Mouse (Mus musculus): ENCODE measurements around the gene Gm9970. TPM values are rescaled to one million over a fixed set of nuclear protein-coding genes. Genes with fewer than 3 reads are reported as not detected.

The Gm9970 gene
- 0.50 and 0.80 TPM in 2 replicates for polyA plus RNA-seq (2014; fragmentation: Nextera tagmentation; extraction: Ambion mirVana)

DNA sequence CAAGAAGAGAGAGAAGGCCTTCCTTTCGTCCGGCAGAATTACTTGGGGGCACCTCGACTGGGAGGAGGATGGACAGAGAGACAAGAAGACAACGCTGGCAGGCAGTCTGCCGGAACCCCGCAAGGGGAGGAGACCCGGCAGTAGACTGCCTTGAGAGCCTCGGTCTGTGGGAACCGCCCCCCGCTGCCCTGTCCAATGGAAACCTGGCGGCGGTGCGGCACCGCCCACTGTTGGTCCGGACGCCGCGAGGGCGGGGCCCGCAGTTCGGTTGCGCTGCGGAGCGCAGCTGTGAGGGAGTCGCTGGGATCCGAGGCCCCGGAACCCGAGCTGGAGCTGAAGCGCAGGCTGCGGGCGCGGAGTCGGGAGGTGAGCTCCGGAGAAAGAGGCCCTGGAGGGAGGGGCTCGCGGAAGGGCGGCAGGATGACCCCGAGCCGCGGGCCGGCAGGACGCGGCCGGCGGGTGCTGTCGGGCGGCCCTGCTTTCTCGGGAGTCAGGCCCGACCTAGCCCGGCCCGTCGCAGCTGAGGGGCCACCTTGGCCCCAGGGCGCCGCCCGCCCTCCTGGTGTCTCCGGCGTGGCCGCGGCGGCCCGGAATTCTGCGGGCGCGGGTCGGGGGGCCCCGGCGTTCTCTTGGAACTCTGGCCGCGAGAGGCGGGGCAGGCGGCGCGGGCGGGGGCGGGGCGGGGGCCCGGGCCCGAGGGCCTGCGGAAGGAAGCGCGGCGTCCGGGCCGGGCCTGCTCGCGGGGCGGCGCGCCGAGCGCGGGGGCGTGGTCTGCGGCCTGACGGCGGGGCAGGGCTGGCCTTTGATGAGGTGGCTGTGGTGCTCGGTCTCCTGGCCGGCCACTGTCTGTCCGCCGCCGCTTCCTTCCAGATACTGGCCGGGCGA, at the start of gene Gm9970, which contains the start of gene Nrbp1:
Gm9970 (minus strand) TSS at position 596 of the 885 bp plus-strand sequence.
Nrbp1 (plus strand) TSS at position 228 of the 885 bp plus-strand sequence.
- WGBS, result under 1% methylated on average over 48 of the region's 103 CpGs

DNA sequence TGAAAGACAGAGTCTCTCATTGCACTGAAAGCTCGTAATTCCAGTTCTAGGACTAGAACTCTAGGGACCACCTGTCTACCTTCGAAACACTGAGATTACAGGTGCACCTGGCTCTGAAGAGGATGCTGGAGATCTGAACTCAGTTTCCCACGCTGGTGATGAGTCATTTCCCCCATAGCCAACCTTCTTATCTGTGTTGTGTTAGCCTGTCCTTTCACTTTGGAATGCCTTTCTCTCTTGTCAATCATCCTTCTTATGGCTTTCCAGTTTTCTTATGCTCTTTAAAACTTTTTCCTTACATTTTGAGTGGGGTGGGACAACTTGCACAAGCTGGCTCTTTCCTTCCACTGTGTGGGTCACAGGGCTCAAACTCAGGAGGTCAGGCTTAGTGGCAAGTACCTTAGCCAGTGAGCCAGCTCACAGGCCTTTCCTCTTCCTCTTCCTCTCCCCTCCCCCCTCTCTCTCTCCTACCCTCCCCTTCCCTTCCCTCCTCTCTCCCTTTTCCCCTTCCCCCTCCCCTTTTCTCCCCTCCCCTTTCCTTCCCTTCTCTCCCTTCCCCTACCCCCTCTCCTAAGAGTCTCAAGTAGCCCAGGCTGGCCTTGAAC, 48.7 kb upstream of the Gm9970 start:
- no peak overlapping the region for H3K9ac ChIP-seq (ENCODE audit: low read depth, low read length)
- 81% methylated on average over 3 of the region's 3 CpGs for WGBS
- H3K4me3 ChIP-seq (ENCODE audit: low read depth, low read length), result no peak overlapping the region

More for the DNA sequence above, at the start of gene Gm9970, which contains the start of gene Nrbp1:
- H3K36me3 ChIP-seq (ENCODE audit: control insufficient read depth, insufficient read depth, low read length), result no peaks in the 10 kb centered on the region; the same call in 1 of the 2 replicates
- H3K4me2 ChIP-seq (replicated peaks; ENCODE audit: low read depth, low read length), result peak within 1 kb of the TSS; percentile 78
- peak; percentile 99 for ATAC-seq (ENCODE audit: low FRiP score)
- H3K9ac ChIP-seq (ENCODE audit: low read depth, low read length), result peak within 1 kb of the TSS; percentile 92
- peak within 1 kb of the TSS; percentile 97 for H3K27ac ChIP-seq (ENCODE audit: low read depth, low read length)
- H3K27me3 ChIP-seq (ENCODE audit: control insufficient read depth, insufficient read depth, low read length), result no peaks in the 10 kb centered on the region
- peak within 1 kb of the TSS; percentile 92 for H3K4me3 ChIP-seq (ENCODE audit: low read depth, low read length)
- H3K9me3 ChIP-seq (ENCODE audit: control insufficient read depth, low read length), result no peaks in the 10 kb centered on the region
- DNase-seq (ENCODE audit: low spot score), result peak; percentile 97
- H3K4me1 ChIP-seq (replicated peaks; ENCODE audit: control insufficient read depth, insufficient read depth, low read length), result peaks cover 5% of the 10 kb centered on the region; the same call in 1 of the 2 replicates

DNA sequence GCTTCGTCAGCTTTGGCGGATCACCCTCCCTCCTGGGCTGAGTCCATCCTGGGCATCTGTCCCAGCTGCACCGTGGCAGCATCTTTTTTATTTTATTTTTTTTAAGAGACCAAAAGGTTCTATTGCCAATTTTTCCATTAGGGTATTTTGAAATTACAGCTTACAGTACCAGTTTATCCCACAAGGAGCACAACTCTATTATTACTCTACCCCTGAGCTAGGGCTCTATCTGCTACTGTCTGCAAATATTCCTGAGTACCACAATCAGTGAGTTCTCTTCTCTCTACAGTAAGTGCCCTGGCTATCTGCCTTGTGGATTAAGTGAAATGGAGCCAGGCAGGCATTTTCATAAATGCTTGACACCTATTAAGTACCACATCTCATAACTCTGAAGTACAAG, 47.6 kb upstream of the Gm9970 start:
- DNase-seq (ENCODE audit: low spot score), result no peak
- Histone ChIP-seq H3K4me2 (replicated peaks; ENCODE audit: low read depth, low read length) (no peak overlapping the region), H3K4me3 (ENCODE audit: low read depth, low read length) (no peak overlapping the region), H3K9me3 (ENCODE audit: control insufficient read depth, low read length) (no peaks in the 10 kb centered on the region), H3K9ac (ENCODE audit: low read depth, low read length) (no peak overlapping the region), H3K36me3 (ENCODE audit: control insufficient read depth, insufficient read depth, low read length) (no peaks in the 10 kb centered on the region; the same call in 1 of the 2 replicates), H3K27me3 (ENCODE audit: control insufficient read depth, insufficient read depth, low read length) (no peaks in the 10 kb centered on the region), H3K27ac (ENCODE audit: low read depth, low read length) (no peak overlapping the region), H3K4me1 (replicated peaks; ENCODE audit: control insufficient read depth, insufficient read depth, low read length) (peaks cover 2% of the 10 kb centered on the region; the same call in 1 of the 2 replicates)
- ATAC-seq (ENCODE audit: low FRiP score), result no peak
- 89% methylated on average over 3 of the region's 3 CpGs for WGBS

More for the DNA sequence above, 48.7 kb upstream of the Gm9970 start:
- no peaks in the 10 kb centered on the region; the same call in 1 of the 2 replicates for H3K36me3 ChIP-seq (ENCODE audit: control insufficient read depth, insufficient read depth, low read length)
- H3K9me3 ChIP-seq (ENCODE audit: control insufficient read depth, low read length), result no peaks in the 10 kb centered on the region
- H3K4me1 ChIP-seq (replicated peaks; ENCODE audit: control insufficient read depth, insufficient read depth, low read length), result peaks cover 6% of the 10 kb centered on the region; the same call in 1 of the 2 replicates
- H3K4me2 ChIP-seq (replicated peaks; ENCODE audit: low read depth, low read length), result no peak overlapping the region
- DNase-seq (ENCODE audit: low spot score) (no peak), ATAC-seq (ENCODE audit: low FRiP score) (no peak)
- H3K27ac ChIP-seq (ENCODE audit: low read depth, low read length), result no peak overlapping the region
- H3K27me3 ChIP-seq (ENCODE audit: control insufficient read depth, insufficient read depth, low read length), result no peaks in the 10 kb centered on the region

DNA sequence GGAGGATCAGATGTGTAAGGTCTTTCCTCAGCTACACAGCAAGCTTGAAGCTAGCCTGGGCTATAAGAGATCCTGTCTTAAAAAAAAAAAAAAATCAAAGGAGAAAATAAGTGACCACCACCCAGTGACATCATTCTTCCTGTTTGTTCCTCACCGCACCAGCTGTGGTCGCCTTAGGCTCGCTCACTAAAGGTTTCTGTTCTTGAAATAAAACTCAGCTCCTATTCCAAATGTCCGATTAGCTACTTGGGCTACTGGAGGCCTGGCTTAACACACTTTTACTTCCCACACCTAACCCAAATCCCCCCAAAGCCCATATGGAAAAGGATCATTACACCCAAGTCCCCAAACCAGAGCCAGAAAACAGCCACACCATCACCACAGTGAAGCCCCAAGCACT, 47.2 kb upstream of the Gm9970 start:
- Histone ChIP-seq H3K9ac (ENCODE audit: low read depth, low read length) (no peak overlapping the region), H3K27me3 (ENCODE audit: control insufficient read depth, insufficient read depth, low read length) (no peaks in the 10 kb centered on the region), H3K4me1 (replicated peaks; ENCODE audit: control insufficient read depth, insufficient read depth, low read length) (peaks cover 2% of the 10 kb centered on the region; the same call in 1 of the 2 replicates), H3K9me3 (ENCODE audit: control insufficient read depth, low read length) (no peaks in the 10 kb centered on the region), H3K4me3 (ENCODE audit: low read depth, low read length) (no peak overlapping the region), H3K27ac (ENCODE audit: low read depth, low read length) (no peak overlapping the region), H3K4me2 (replicated peaks; ENCODE audit: low read depth, low read length) (no peak overlapping the region), H3K36me3 (ENCODE audit: control insufficient read depth, insufficient read depth, low read length) (no peaks in the 10 kb centered on the region; the same call in 1 of the 2 replicates)
- 83% methylated on average over 4 of the region's 4 CpGs for WGBS
- DNase-seq (ENCODE audit: low spot score), result no peak
- no peak for ATAC-seq (ENCODE audit: low FRiP score)

DNA sequence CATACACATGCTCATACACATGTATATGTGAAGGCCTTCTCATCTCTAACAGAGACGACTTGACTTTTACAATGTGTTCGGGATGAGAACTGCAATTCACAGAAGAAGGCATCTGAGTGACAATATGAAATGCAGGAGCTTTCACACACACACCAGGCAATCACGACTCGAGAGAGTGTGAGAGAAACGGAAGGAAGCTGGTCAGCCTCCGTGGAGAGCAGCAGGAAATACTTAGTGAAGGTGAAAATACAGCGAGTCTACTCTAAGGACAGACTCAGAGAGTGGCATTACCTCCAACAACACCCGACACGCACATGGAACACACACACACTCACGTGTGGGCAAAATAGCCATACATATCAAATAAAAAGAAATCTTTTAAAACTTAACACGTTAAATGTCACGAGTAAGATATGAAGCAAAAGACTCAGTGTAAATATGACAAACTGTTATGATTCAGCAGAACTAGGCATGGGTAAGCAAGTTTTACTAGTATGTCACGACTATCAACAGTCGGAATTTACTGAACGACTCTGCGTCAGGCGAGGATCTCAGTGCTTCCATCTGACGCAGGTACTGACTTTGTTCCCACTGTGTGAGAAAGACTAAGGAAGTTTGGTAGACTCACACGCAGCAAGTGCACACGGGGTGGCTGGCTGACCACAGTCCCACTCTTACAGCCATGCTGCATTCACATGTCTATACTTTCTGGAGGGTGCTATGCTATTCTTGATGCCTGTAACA, 38.4 kb upstream of the Gm9970 start:
- H3K4me1 ChIP-seq (replicated peaks; ENCODE audit: control insufficient read depth, insufficient read depth, low read length), result no peaks in the 10 kb centered on the region
- H3K36me3 ChIP-seq (ENCODE audit: control insufficient read depth, insufficient read depth, low read length), result no peaks in the 10 kb centered on the region
- H3K27ac ChIP-seq (ENCODE audit: low read depth, low read length), result no peak overlapping the region
- DNase-seq (ENCODE audit: low spot score), result no peak
- whole genome bisulfite sequencing, result 88% methylated on average over 20 of the region's 20 CpGs
- no peak for ATAC-seq (ENCODE audit: low FRiP score)
- no peaks in the 10 kb centered on the region for H3K27me3 ChIP-seq (ENCODE audit: control insufficient read depth, insufficient read depth, low read length)
- no peak overlapping the region for H3K4me2 ChIP-seq (replicated peaks; ENCODE audit: low read depth, low read length)
- H3K9me3 ChIP-seq (ENCODE audit: control insufficient read depth, low read length), result no peaks in the 10 kb centered on the region
- no peak overlapping the region for H3K9ac ChIP-seq (ENCODE audit: low read depth, low read length)
- H3K4me3 ChIP-seq (ENCODE audit: low read depth, low read length), result no peak overlapping the region

DNA sequence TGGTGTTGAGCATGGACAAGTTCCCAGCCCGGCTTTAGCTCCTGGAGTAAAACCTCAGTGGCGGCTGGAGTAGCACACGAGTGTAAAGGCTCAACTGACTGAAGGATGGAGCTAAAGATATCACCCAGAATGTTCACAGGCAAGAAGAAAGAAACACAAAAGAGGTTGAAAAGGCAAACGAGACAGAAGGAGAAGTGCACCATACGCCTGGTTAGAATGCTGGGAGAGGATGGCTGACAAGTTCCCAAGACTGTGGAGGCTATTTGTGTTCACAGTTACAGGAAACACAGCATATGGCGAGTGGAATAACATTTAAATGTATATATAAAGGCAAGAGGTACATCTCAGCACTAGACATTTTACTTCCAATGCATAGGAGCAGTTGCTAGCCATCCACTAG, 32.0 kb upstream of the Gm9970 start:
- Histone ChIP-seq H3K9ac (ENCODE audit: low read depth, low read length) (no peak overlapping the region), H3K4me1 (replicated peaks; ENCODE audit: control insufficient read depth, insufficient read depth, low read length) (no peaks in the 10 kb centered on the region), H3K36me3 (ENCODE audit: control insufficient read depth, insufficient read depth, low read length) (no peaks in the 10 kb centered on the region), H3K27ac (ENCODE audit: low read depth, low read length) (no peak overlapping the region), H3K4me3 (ENCODE audit: low read depth, low read length) (no peak overlapping the region), H3K27me3 (ENCODE audit: control insufficient read depth, insufficient read depth, low read length) (no peaks in the 10 kb centered on the region), H3K9me3 (ENCODE audit: control insufficient read depth, low read length) (no peaks in the 10 kb centered on the region), H3K4me2 (replicated peaks; ENCODE audit: low read depth, low read length) (no peak overlapping the region)
- DNase-seq (ENCODE audit: low spot score), result no peak
- 88% methylated on average over 6 of the region's 6 CpGs for WGBS
- ATAC-seq (ENCODE audit: low FRiP score), result no peak

DNA sequence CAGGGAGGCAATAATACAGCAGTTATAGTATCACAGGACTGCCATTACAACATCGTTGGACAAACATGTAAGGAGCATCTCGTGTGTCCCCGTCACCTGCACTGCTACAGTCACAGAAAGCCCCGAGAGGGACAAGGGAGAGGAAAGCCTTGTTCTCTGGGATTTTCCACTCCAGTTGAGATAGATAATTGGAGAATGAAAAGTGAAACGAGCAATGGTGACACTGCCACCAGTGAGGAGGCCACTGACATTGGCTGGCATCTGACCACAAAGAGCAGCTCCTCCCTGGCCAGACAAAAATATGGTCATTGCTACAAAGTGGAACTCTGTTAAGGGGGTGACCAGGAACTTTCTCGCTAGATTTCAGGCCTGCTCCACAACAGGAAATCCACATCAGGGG, 26.7 kb upstream of the Gm9970 start:
- Histone ChIP-seq H3K27me3 (ENCODE audit: control insufficient read depth, insufficient read depth, low read length) (no peaks in the 10 kb centered on the region), H3K27ac (ENCODE audit: low read depth, low read length) (no peak overlapping the region), H3K4me3 (ENCODE audit: low read depth, low read length) (no peak overlapping the region), H3K4me1 (replicated peaks; ENCODE audit: control insufficient read depth, insufficient read depth, low read length) (no peaks in the 10 kb centered on the region), H3K4me2 (replicated peaks; ENCODE audit: low read depth, low read length) (no peak overlapping the region), H3K9ac (ENCODE audit: low read depth, low read length) (no peak overlapping the region), H3K9me3 (ENCODE audit: control insufficient read depth, low read length) (no peaks in the 10 kb centered on the region), H3K36me3 (ENCODE audit: control insufficient read depth, insufficient read depth, low read length) (no peaks in the 10 kb centered on the region)
- ATAC-seq (ENCODE audit: low FRiP score), result no peak
- DNase-seq (ENCODE audit: low spot score), result no peak
- 64% methylated on average over 6 of the region's 6 CpGs for WGBS

DNA sequence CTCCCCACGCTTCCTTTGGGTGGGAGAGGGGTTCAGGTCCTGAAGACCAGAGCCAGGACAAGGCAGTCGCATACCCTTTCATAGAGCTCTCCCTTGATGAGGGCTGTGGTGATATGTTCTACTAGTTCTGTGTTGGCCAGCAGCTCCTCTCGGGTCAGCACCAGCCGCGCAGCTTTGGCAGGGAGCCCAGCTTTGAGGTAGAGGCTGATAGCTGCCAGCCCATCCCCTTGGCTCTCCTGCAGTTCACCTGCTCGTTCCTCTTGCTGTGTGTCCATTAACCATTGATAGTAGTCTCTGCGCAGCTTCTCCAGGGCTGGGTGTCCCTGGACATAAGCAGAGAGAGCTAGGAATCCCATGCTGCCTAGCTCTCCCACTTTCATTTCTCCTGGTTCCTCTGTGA, 25.1 kb upstream of the Gm9970 start:
- Histone ChIP-seq H3K4me1 (replicated peaks; ENCODE audit: control insufficient read depth, insufficient read depth, low read length) (no peaks in the 10 kb centered on the region), H3K27me3 (ENCODE audit: control insufficient read depth, insufficient read depth, low read length) (no peaks in the 10 kb centered on the region), H3K27ac (ENCODE audit: low read depth, low read length) (no peak overlapping the region), H3K4me2 (replicated peaks; ENCODE audit: low read depth, low read length) (no peak overlapping the region), H3K4me3 (ENCODE audit: low read depth, low read length) (no peak overlapping the region), H3K9ac (ENCODE audit: low read depth, low read length) (no peak overlapping the region), H3K36me3 (ENCODE audit: control insufficient read depth, insufficient read depth, low read length) (no peaks in the 10 kb centered on the region), H3K9me3 (ENCODE audit: control insufficient read depth, low read length) (no peaks in the 10 kb centered on the region)
- no peak for ATAC-seq (ENCODE audit: low FRiP score)
- 96% methylated on average over 7 of the region's 7 CpGs for WGBS
- no peak for DNase-seq (ENCODE audit: low spot score)
